Mouse (Mus musculus) liver, embryonic 14.5 days (tissue): ENCODE results near the gene Grm3.

ENCODE experiments used
- CTCF ChIP-seq: IDR thresholded peaks from 2 replicates; pipeline ENCODE4 v1.5.1; 2016; ENCODE audit warnings: antibody characterized with exemption, low read depth, control low read depth
- EP300 ChIP-seq: IDR thresholded peaks from 2 replicates; pipeline ENCODE4 v1.6.1; 2016; ENCODE audit warnings: antibody characterized with exemption, low read depth

DNA sequence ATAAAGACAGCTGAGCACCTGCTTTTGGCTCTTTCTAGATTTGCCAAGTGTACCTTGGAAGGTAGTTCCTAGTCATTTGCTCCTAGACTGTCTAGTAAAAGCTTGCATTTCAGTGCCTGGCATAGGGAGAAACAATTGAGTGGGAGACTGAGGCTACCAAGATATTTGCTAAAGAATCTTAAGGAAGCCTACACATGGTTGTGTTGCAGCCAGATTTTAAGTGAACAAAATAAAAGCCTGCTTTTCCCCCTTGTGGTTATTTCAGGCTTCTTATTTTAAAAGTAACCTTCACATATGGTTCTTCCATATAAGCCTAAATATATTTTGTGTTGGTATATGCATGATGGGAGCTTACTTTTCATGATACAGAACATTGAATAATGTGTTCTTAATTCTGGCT, 3.8 kb downstream of the Grm3 start:
- TF ChIP-seq CTCF (no peak), EP300 (no peak)
